Mouse (Mus musculus) cerebellum, adult 9-10 months (tissue): ENCODE data around the gene Sec63.

ENCODE experiments used
- DNase-seq: peaks from one replicate; pipeline ENCODE4 v3.0.0; 2022

Sec63 gene

GRCm38 (mm10) chr10:42830409-42830808 lies 69.1 kb downstream of the Sec63 start:
- no peak for DNase-seq

- DNase-seq = no peak
Observed at GRCm38 (mm10) chr10:42832677-42833076, 71.4 kb downstream of the Sec63 start.

GRCm38 (mm10) chr10:42833871-42834727 lies 72.8 kb downstream of the Sec63 start:
- DNase-seq = no peak

GRCm38 (mm10) chr10:42838106-42838505 lies 76.8 kb downstream of the Sec63 start:
- DNase-seq = no peak

GRCm38 (mm10) chr10:42838736-42839135 lies 77.4 kb downstream of the Sec63 start:
- no peak for DNase-seq

- no peak for DNase-seq
Observed at GRCm38 (mm10) chr10:42840036-42840435, 78.7 kb downstream of the Sec63 start.

- DNase-seq = no peak
Observed at GRCm38 (mm10) chr10:42841531-42842195, 80.4 kb downstream of the Sec63 start.

- DNase-seq = peak; percentile 31
Observed at GRCm38 (mm10) chr10:42842358-42842757, 81.1 kb downstream of the Sec63 start.

GRCm38 (mm10) chr10:42843416-42843815 lies 82.1 kb downstream of the Sec63 start:
- DNase-seq = no peak

- DNase-seq = no peak
Observed at GRCm38 (mm10) chr10:42845480-42845879, 84.2 kb downstream of the Sec63 start.

- DNase-seq = no peak
Observed at GRCm38 (mm10) chr10:42848179-42849080, 87.1 kb downstream of the Sec63 start.

- DNase-seq = no peak
Observed at GRCm38 (mm10) chr10:42849081-42849400, 87.7 kb downstream of the Sec63 start.

GRCm38 (mm10) chr10:42854838-42855237 lies 93.5 kb downstream of the Sec63 start:
- no peak for DNase-seq

GRCm38 (mm10) chr10:42855250-42855649 lies 94.0 kb downstream of the Sec63 start:
- no peak for DNase-seq

- DNase-seq = no peak
Observed at GRCm38 (mm10) chr10:42856574-42856973, 95.3 kb downstream of the Sec63 start.

GRCm38 (mm10) chr10:42857021-42857420 lies 95.7 kb downstream of the Sec63 start:
- no peak for DNase-seq

- DNase-seq = no peak
Observed at GRCm38 (mm10) chr10:42859781-42860158, 98.5 kb downstream of the Sec63 start.

- no peak for DNase-seq
Observed at GRCm38 (mm10) chr10:42860159-42860911, 99.0 kb downstream of the Sec63 start, which contains the start of gene Scml4. TSS of gene Scml4 (plus strand) at chr10:42860370.

GRCm38 (mm10) chr10:42861446-42861845 lies 100.2 kb downstream of the Sec63 start:
- DNase-seq = no peak

- DNase-seq = no peak
Observed at GRCm38 (mm10) chr10:42862102-42862740, 100.9 kb downstream of the Sec63 start.

- DNase-seq = no peak
Observed at GRCm38 (mm10) chr10:42862806-42863205, 101.5 kb downstream of the Sec63 start.
